Mouse (Mus musculus) CH12.LX (cell line): ENCODE data around the gene Apold1. TPM values are rescaled to one million over a fixed set of nuclear protein-coding genes. Genes with fewer than 3 reads are reported as not detected.

Experiments
- DNase-seq: peaks from one replicate; pipeline ENCODE4 v3.0.0-alpha.2; 2013; ENCODE audit errors: extremely low read depth
- H3K27ac ChIP-seq: 2 replicates; pipeline ENCODE4 v1.5.1; 2012; ENCODE audit warnings: low read depth, mild to moderate bottlenecking, control low read depth, moderate library complexity; ENCODE audit not compliant: insufficient read depth
- H3K27me3 ChIP-seq: replicated peaks from 2 replicates; pipeline ENCODE3; 2012; ENCODE audit warnings: inconsistent platforms
- H3K36me3 ChIP-seq, 2 experiments: replicated peaks in 1 of 2; 2 replicates each; pipeline versions ENCODE3 to v1.6.1; 2012; ENCODE audit warnings: inconsistent platforms in 1 of 2, low read length in 1 of 2, mild to moderate bottlenecking in 1 of 2, mixed read lengths in 1 of 2, moderate library complexity in 1 of 2; ENCODE audit not compliant: control insufficient read depth in 1 of 2, insufficient read depth in 1 of 2
- H3K4me1 ChIP-seq, 2 experiments: 2 replicates each; pipeline ENCODE4 v1.6.1; 2012; ENCODE audit warnings: inconsistent platforms in 1 of 2, moderate library complexity in 1 of 2; ENCODE audit not compliant: insufficient read depth in 2 of 2, control insufficient read depth in 1 of 2
- H3K4me2 ChIP-seq: 2 replicates; pipeline ENCODE4 v1.6.1; 2012; ENCODE audit warnings: low read depth, mild to moderate bottlenecking, control low read depth; ENCODE audit not compliant: poor library complexity, insufficient read depth, severe bottlenecking
- H3K4me3 ChIP-seq, 3 experiments: fragments of 150-350 bp in 1 of 3; sonication (generic) in 1 of 3; replicated peaks in 1 of 3; 2 replicates each; pipeline versions ENCODE3 to v1.5.1; 2011 to 2012; ENCODE audit warnings: low read depth in 2 of 3, low read length in 2 of 3, mild to moderate bottlenecking in 2 of 3, moderate library complexity in 2 of 3, control low read depth in 1 of 3, improper control_type of control experiment in 1 of 3, inconsistent platforms in 1 of 3, mixed read lengths in 1 of 3; ENCODE audit not compliant: poor library complexity in 1 of 3
- H3K79me2 ChIP-seq: replicated peaks from 2 replicates; pipeline ENCODE4 v1.6.1; 2012; ENCODE audit warnings: mild to moderate bottlenecking, moderate library complexity; ENCODE audit not compliant: control insufficient read depth, poor library complexity, insufficient read depth, severe bottlenecking; ENCODE audit errors: extremely low read depth
- H3K9ac ChIP-seq: 2 replicates; pipeline ENCODE4 v1.6.1; 2012; ENCODE audit warnings: low read depth, mild to moderate bottlenecking, control low read depth, moderate library complexity; ENCODE audit not compliant: insufficient read depth
- H3K9me3 ChIP-seq: replicated peaks from 2 replicates; pipeline ENCODE3; 2012; ENCODE audit warnings: low read length, inconsistent platforms, mixed read lengths
- CHD2 ChIP-seq: IDR thresholded peaks from 2 replicates; pipeline ENCODE4 v1.6.1; 2011; ENCODE audit warnings: low read length, improper control_type of control experiment
- CTCF ChIP-seq, 2 experiments: IDR thresholded peaks in 1 of 2; conservative IDR thresholded peaks in 1 of 2; 2 replicates each; pipeline ENCODE4 v1.5.1; 2011 to 2012; ENCODE audit warnings: low read depth in 2 of 2, low read length in 2 of 2, improper control_type of control experiment in 1 of 2, inconsistent platforms in 1 of 2, mild to moderate bottlenecking in 1 of 2, moderate library complexity in 1 of 2
- E2F4 ChIP-seq: IDR thresholded peaks from 2 replicates; pipeline ENCODE4 v1.6.1; 2011; ENCODE audit warnings: low read depth, low read length, improper control_type of control experiment; ENCODE audit not compliant: insufficient replicate concordance
- EP300 ChIP-seq: IDR thresholded peaks from 2 replicates; pipeline ENCODE4 v1.6.1; 2011; ENCODE audit warnings: low read length, improper control_type of control experiment
- ETS1 ChIP-seq: conservative IDR thresholded peaks from 2 replicates; pipeline ENCODE4 v1.6.1; 2012; ENCODE audit warnings: low read depth, mild to moderate bottlenecking, inconsistent platforms, low read length, improper control_type of control experiment, moderate library complexity
- IRF4 ChIP-seq: IDR thresholded peaks from 2 replicates; pipeline ENCODE4 v1.6.1; 2014; ENCODE audit warnings: low read depth, mild to moderate bottlenecking, inconsistent platforms, low read length, improper control_type of control experiment
- JUN ChIP-seq: IDR thresholded peaks from 2 replicates; pipeline ENCODE4 v1.6.1; 2011; ENCODE audit warnings: low read depth, mild to moderate bottlenecking, low read length, improper control_type of control experiment, moderate library complexity; ENCODE audit not compliant: insufficient read depth
- JUND ChIP-seq: conservative IDR thresholded peaks from 2 replicates; pipeline ENCODE4 v1.6.1; 2011; ENCODE audit warnings: low read depth, low read length, improper control_type of control experiment
- KAT2A ChIP-seq: IDR thresholded peaks from 2 replicates; pipeline ENCODE4 v1.6.1; 2012; ENCODE audit warnings: low read length, improper control_type of control experiment, inconsistent platforms; ENCODE audit not compliant: insufficient replicate concordance
- MXI1 ChIP-seq: IDR thresholded peaks from 2 replicates; pipeline ENCODE4 v1.6.1; 2011; ENCODE audit warnings: mild to moderate bottlenecking, low read depth, low read length, improper control_type of control experiment
- RAD21 ChIP-seq: IDR thresholded peaks from 2 replicates; pipeline ENCODE4 v1.6.1; 2011; ENCODE audit warnings: low read depth, mild to moderate bottlenecking, low read length, improper control_type of control experiment, moderate library complexity
- SMC3 ChIP-seq: IDR thresholded peaks from 2 replicates; pipeline ENCODE4 v1.6.1; 2011; ENCODE audit warnings: low read depth, low read length, improper control_type of control experiment
- USF2 ChIP-seq: conservative IDR thresholded peaks from 2 replicates; pipeline ENCODE4 v1.6.1; 2011; ENCODE audit warnings: low read depth, low read length, improper control_type of control experiment
- ZKSCAN1 ChIP-seq: IDR thresholded peaks from 2 replicates; pipeline ENCODE4 v1.6.1; 2012; ENCODE audit warnings: low read depth, inconsistent platforms, low read length, improper control_type of control experiment, borderline replicate concordance
- ZNF384 ChIP-seq: IDR thresholded peaks from 2 replicates; pipeline ENCODE4 v1.6.1; 2012; ENCODE audit warnings: low read depth, low read length, improper control_type of control experiment, inconsistent platforms
- dilution Hi-C: fragments of 300-500 bp; cut with MboI; formaldehyde crosslinking; loops from 2 replicates; pipeline ENCODE4 v1.14.3; 2020; ENCODE audit warnings: low sequenced_read_pairs; ENCODE audit not compliant: extremely low pct_unique_long_range_greater_than_20kb, extremely low pct_ligation_motif_present
- in situ Hi-C: fragments of 300-500 bp; cut with MboI; formaldehyde crosslinking; loops from 3 replicates; pipeline ENCODE4 v1.14.3; 2019; ENCODE audit warnings: low sequenced_read_pairs, low pct_ligation_motif_present, low pct_unique_long_range_greater_than_20kb, mixed read lengths
- polyA plus RNA-seq: library from polyadenylated mRNA; unstranded; fragments of >175 nt; gene quantifications from 2 replicates; pipeline ENCODE4 v1.2.1, GENCODE M21; 2012; ENCODE audit warnings: low read depth; ENCODE audit not compliant: insufficient read length
- total RNA-seq, 2 experiments: library from RNA; depleted of rRNA; stranded (reverse); fragments of 300-350 nt in 1 of 2; fragments of >200 nt in 1 of 2; gene quantifications; 2 replicates each; pipeline ENCODE4 v1.2.3; 2012 to 2014

Gene Apold1
- total and polyA plus RNA-seq, 3 experiments = 1.0 to 3.1 (median 2.7) TPM

GRCm38 (mm10) chr6:134984748-134985147, 3.2 kb downstream of the Apold1 start:
- no peak for DNase-seq
- dilution Hi-C loops (no loop called here), in situ Hi-C loops (loop anchor here (25.0 kb wide), 1 partner anchor 347 kb away; the partner anchor contains the start of genes Borcs5 and Mansc1)
- Histone ChIP-seq H3K4me1 (peaks cover 5 to 39% of the 10 kb centered on the region in 2 experiments; a peak in 3 of 4 replicates), H3K27me3 (peaks cover 11% of the 10 kb centered on the region), H3K9ac (no peak overlapping the region), H3K36me3 (no peaks in the 10 kb centered on the region), H3K4me2 (no peak overlapping the region), H3K9me3 (no peaks in the 10 kb centered on the region), H3K4me3 (no peak overlapping the region), H3K79me2 (no peaks in the 10 kb centered on the region), H3K27ac (no peak overlapping the region)
- no peak for TF ChIP-seq IRF4
- TF ChIP-seq CTCF (conservative IDR thresholded peaks at IDR 0.05 in 1 of 2, IDR thresholded peaks at IDR 0.05 in 1 of 2; ENCODE audit: low read depth in 2 of 2, low read length in 2 of 2) = peak in 1 of 2 experiments; percentile 62; a peak in 2 of 4 replicates
- TF ChIP-seq RAD21 = peak; percentile 53

DNA sequence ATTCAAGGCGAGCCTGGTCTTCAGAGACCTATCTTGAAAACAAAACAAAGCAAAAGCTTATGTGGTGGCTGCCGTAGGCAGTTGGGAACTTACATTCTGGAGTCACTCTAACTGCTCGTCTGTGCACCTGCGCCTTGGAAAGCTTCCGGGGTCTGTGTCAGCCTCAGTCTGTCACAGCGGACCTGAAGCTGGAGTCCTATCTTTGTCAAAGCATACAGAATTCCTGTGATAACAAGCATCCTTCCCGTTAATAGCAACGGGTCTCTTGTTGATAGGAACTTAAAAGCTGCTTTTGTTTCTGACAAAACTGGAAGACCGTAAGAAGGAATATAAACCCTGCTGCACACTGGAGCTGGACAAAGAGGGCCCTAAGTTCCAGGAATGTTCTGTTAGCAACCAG, 6.9 kb downstream of the Apold1 start:
- dilution Hi-C loops = no loop called here
- Histone ChIP-seq H3K36me3 (no peaks in the 10 kb centered on the region), H3K4me3 (no peak overlapping the region), H3K27me3 (peaks cover 5% of the 10 kb centered on the region), H3K27ac (no peak overlapping the region), H3K9ac (no peak overlapping the region), H3K9me3 (no peaks in the 10 kb centered on the region), H3K4me1 (peaks cover 0 to 9% of the 10 kb centered on the region in 2 experiments; a peak in 3 of 4 replicates), H3K4me2 (no peak overlapping the region), H3K79me2 (no peaks in the 10 kb centered on the region)
- DNase-seq = no peak
- in situ Hi-C loops = loop anchor here (25.0 kb wide), 1 partner anchor 351 kb away; the partner anchor contains the start of genes Borcs5 and Mansc1
- no peak for TF ChIP-seq MXI1
- TF ChIP-seq JUN = no peak
- TF ChIP-seq ZKSCAN1 = no peak
- no peak for TF ChIP-seq E2F4
- no peak for TF ChIP-seq SMC3
- no peak for TF ChIP-seq RAD21
- no peak for TF ChIP-seq EP300
- TF ChIP-seq KAT2A = no peak
- TF ChIP-seq CHD2 = no peak
- no peak for TF ChIP-seq JUND
- TF ChIP-seq ETS1 = no peak
- no peak for TF ChIP-seq ZNF384
- TF ChIP-seq USF2 = no peak
